Mouse (Mus musculus): ENCODE data around the gene Nbas. TPM values are rescaled to one million over a fixed set of nuclear protein-coding genes. Genes with fewer than 3 reads are reported as not detected.

Nbas gene
- total RNA-seq, 1 experiment from 2014 or later: 13.8 TPM

DNA sequence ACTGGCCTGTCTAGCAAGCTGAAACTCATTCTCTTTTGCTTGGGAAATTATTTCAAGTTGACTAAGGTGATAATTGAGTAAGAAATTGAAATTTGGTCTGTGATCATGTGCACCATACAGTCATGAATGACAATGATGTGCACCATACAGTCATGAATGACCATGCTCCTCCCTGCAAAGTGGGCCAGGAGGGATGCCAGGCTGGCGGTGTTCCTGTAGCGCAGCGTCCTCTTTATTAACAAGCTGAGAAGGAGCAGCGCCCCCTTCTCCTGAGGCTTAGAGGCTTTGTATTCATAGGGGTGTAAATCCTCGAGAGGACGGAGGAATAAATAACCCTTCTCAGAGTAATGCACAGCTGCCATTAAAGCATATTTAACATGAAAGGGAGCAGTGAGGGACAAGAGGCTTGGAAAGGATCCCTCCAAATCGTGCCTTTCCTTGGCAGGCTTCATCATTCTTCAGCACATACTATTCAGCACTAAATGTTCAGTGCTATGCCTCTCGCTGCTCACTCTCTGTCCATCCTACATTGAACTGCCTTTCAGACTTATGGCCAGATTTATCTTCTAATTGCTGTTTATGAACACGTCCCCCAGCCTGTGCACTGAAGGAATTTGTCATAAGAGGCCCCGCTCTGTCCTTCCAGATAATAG, 230.4 kb downstream of the Nbas start:
- no peak for ATAC-seq (ENCODE audit: extremely low read depth, insufficient number of reproducible peaks, low FRiP score, poor library complexity, severe bottlenecking)

DNA sequence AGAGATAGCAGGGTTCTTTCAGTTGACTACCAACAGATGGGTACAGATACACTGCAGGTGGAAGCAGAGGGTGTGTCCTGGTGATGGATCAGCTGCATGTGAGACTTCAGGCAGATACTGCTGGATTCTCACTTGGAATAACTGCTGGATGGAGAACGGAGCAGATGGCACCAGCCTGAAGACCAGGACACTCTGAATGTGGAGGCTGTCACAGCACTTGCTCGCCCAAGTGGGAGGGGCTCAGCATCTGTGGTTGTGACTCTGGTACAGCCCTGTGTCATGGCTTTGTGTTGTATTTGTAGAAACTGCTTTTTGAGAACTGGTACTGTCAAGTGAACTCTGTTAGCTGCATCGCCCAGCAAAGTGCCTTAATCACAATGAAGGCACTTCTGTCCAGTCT, 231.3 kb downstream of the Nbas start:
- no peak for ATAC-seq (ENCODE audit: extremely low read depth, insufficient number of reproducible peaks, low FRiP score, poor library complexity, severe bottlenecking)

- ATAC-seq (ENCODE audit: extremely low read depth, insufficient number of reproducible peaks, low FRiP score, poor library complexity, severe bottlenecking): no peak
These were observed 236.0 kb downstream of the Nbas start for GRCm38 (mm10) chr12:13504771-13505444.

GRCm38 (mm10) chr12:13518082-13518481, 249.1 kb downstream of the Nbas start:
- 0 out of 2 replicates have a peak, but pooled peaks have one; percentile 55 for ATAC-seq (ENCODE audit: extremely low read depth, insufficient number of reproducible peaks, low FRiP score, poor library complexity, severe bottlenecking)

- no peak for ATAC-seq (ENCODE audit: extremely low read depth, insufficient number of reproducible peaks, low FRiP score, poor library complexity, severe bottlenecking)
These were observed 250.5 kb downstream of the Nbas start for GRCm38 (mm10) chr12:13519413-13519812.

- ATAC-seq (ENCODE audit: extremely low read depth, insufficient number of reproducible peaks, low FRiP score, poor library complexity, severe bottlenecking): no peak
These were observed 263.9 kb downstream of the Nbas start for GRCm38 (mm10) chr12:13532731-13533365.

- ATAC-seq (ENCODE audit: extremely low read depth, insufficient number of reproducible peaks, low FRiP score, poor library complexity, severe bottlenecking): no peak
These were observed 270.2 kb downstream of the Nbas start for GRCm38 (mm10) chr12:13539171-13539570.

GRCm38 (mm10) chr12:13543806-13544205, 274.9 kb downstream of the Nbas start:
- ATAC-seq (ENCODE audit: extremely low read depth, insufficient number of reproducible peaks, low FRiP score, poor library complexity, severe bottlenecking): no peak

DNA sequence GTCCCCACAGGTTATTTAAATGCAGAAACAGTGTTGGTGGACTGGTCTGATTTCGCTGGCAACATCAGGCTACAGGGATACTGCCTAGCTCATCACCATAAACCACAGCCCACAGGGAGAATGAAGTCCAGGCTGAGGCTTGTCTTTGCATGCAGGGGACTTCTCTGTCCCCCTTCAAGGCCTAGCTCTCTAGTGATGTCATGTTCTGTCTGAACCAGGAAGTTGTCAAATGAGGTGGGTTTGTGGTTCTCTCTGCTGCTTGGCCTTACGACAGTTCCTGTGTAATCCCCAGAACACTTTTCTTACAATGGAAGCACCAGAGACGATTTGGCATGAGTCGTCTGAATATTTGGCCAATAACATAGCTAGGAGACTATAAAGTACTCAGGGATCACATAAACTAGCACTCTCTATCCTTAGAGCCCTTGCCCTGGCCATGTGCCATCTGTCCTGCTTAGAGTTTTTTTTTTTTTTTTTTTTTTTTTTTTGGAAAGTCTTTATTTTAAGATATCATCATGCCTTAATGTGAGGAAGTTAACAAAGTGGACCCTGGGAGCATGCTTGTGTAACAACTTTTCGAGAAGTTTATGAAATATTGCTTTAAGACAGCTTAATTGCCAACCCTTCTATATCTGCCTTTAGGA, 294.8 kb downstream of the Nbas start:
- ATAC-seq (ENCODE audit: extremely low read depth, insufficient number of reproducible peaks, low FRiP score, poor library complexity, severe bottlenecking): peak; percentile 46; the same call in 1 of the 2 replicates

DNA sequence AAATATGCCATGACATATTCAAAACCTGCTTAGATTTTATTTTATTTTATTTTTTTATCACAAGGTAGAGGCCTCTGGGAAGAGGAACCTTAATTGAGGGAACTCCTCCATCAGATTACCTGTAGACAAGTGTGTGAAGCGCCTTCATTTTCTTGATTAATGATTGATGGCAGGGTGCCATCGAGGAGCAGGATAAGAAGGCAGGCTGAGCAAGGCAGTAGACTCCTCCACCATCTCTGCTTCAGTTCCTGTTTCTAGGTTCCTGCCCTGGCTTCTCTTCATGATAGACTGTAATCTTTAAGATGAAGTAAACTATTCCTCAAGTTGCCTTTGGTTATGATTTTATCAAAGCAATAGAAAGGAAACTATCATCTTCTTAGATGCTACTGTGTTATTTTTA, 295.4 kb downstream of the Nbas start:
- no peak for ATAC-seq (ENCODE audit: extremely low read depth, insufficient number of reproducible peaks, low FRiP score, poor library complexity, severe bottlenecking)

DNA sequence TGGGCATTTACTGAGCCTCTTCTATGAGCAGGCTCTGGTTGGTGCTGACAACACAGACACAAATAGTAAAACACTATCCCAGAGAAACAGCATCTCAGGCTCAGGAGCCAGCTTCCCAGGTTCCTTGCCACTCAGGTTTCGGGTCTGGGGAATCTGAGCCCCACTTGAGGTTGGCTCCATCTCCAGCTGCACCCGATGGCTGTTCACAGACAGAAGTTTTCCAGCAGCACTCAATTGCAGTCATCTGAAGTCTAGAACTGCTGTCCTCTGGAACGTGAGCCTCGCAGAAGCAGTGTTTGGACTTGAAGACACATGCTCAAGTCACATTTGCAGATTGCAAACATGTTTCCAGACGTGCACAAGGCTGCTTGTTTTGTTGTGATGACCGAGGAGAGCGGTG, 297.5 kb downstream of the Nbas start:
- ATAC-seq (ENCODE audit: extremely low read depth, insufficient number of reproducible peaks, low FRiP score, poor library complexity, severe bottlenecking): no peak

GRCm38 (mm10) chr12:13575158-13575557, 306.2 kb downstream of the Nbas start:
- no peak for ATAC-seq (ENCODE audit: extremely low read depth, insufficient number of reproducible peaks, low FRiP score, poor library complexity, severe bottlenecking)

DNA sequence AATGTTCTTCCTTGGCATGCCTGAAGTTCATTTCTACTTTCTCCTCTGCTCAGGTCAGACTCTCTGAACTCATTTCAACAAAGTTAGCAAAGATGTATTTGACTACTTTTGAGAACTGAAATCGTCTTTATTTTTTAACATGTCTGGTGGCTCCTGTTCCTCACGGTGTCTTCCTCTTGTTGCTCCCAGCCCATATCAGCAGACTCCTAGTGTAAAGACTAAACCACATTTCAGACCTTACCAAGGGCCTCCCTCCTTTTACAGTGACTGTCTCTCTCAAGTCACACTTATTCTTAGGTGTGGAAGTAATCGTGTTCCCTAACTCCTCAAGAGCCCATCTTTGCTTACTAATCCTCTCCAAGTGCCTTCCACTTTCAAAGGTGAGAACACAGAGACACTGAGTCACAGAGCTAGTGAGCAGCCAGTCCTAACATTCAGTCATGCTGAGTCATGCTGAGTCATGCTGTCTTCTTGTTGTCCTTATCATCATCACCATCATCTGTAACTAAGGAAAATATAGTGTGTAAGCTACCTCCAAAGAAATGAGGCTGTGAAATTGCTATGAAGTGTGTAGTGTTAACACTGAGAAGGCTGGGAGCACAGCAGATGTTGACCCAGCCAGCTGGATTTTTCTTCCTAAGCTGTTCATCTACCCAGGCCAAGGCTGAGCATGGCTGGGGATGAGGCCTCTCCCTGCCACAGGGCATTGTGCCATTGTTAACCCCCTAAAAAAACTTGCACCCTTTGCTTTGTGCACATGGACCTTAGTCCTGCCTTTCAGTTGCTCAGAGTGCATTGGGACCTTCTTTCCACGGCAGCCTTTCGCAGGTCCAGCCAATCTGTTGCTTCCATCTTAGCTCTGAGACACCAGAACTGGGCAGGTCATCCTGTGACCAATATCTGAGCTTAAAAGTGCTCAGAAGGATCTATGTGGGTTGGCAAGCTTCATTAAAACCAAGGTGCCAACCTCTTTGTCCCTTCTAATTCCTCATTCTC, 307.0 kb downstream of the Nbas start:
- ATAC-seq (ENCODE audit: extremely low read depth, insufficient number of reproducible peaks, low FRiP score, poor library complexity, severe bottlenecking): no peak

- ATAC-seq (ENCODE audit: extremely low read depth, insufficient number of reproducible peaks, low FRiP score, poor library complexity, severe bottlenecking): no peak
These were observed 307.8 kb downstream of the Nbas start for GRCm38 (mm10) chr12:13576761-13577160.

- no peak for ATAC-seq (ENCODE audit: extremely low read depth, insufficient number of reproducible peaks, low FRiP score, poor library complexity, severe bottlenecking)
These were observed 311.9 kb downstream of the Nbas start for GRCm38 (mm10) chr12:13580796-13581195.

- ATAC-seq (ENCODE audit: extremely low read depth, insufficient number of reproducible peaks, low FRiP score, poor library complexity, severe bottlenecking): no peak
These were observed 314.5 kb downstream of the Nbas start for GRCm38 (mm10) chr12:13583386-13583785.

- no peak for ATAC-seq (ENCODE audit: extremely low read depth, insufficient number of reproducible peaks, low FRiP score, poor library complexity, severe bottlenecking)
These were observed 316.7 kb downstream of the Nbas start for GRCm38 (mm10) chr12:13585527-13586156.

- no peak for ATAC-seq (ENCODE audit: extremely low read depth, insufficient number of reproducible peaks, low FRiP score, poor library complexity, severe bottlenecking)
These were observed 318.7 kb downstream of the Nbas start for GRCm38 (mm10) chr12:13587675-13588074.

Measured in neutrophil, adult 5-6 weeks (primary cell).